Mouse (Mus musculus): Measurements from ENCODE around the gene Pdzrn4. TPM values are rescaled to one million over a fixed set of nuclear protein-coding genes. Genes with fewer than 3 reads are reported as not detected.
A peak's percentile ranks its signal among the peaks of the same experiment; 100 is the strongest.

Pdzrn4 gene
- polyA plus RNA-seq, 1 experiment = 2.1 TPM

DNA sequence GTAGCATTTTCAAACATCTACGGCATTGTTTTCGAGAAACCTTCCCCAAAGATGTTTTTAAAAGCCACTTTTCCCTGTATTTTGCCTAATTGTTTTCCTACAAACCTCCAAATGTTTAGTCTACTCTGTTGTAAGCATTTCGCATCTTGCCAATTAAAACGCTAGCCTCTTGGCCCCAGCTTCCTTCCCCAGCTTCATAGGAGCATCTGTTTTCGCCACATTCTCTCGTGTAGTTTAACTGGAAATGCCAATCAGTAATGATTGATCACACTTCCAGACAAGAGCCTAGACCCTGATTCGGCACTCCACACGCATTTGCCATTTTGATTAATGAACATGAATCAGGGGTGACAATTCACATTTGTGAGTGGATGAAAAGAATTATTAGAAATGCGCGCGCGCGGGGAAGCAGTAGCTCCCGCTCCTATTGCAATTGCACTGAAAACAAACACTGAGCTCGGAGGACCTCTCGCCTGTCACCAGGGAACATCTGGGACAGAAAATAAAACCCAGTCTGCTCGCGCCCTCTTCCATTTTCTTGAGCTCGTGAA lies 45.0 kb downstream of the Pdzrn4 start:
- H3K27ac ChIP-seq (ENCODE audit: insufficient read depth, low read length) = no peak overlapping the region
- WGBS = 81% methylated on average over 19 of the region's 19 CpGs

DNA sequence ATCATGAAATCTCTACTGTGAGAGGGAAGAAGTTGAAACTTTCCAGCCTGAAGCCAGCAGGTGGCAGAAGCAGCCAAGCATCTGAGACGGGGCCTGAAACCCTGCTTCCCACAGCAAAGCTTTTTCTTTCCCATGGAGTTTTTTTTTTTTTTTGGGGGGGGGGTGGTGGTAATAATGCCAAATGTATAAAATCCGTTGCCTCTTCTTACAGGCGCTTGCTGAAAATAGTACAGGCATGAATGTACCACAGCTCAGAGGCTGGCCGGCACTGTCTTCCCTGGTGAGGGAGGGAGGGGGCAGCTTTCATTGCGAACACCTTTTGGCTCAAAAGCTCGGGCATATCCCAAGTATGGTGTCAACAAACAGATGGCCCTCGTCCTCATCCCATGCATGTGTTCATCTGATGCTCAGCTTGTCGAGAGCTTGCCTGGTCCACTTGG lies 51.0 kb downstream of the Pdzrn4 start:
- 6% methylated on average over 8 of the region's 8 CpGs for WGBS
- Histone ChIP-seq H3K27me3 (ENCODE audit: control insufficient read depth, insufficient read depth, low read length) (no peaks in the 10 kb centered on the region), H3K27ac (ENCODE audit: insufficient read depth, low read length) (no peak overlapping the region), H3K4me3 (replicated peaks; ENCODE audit: insufficient read depth, low read depth, low read length) (no peak overlapping the region), H3K4me1 (ENCODE audit: control insufficient read depth, insufficient read depth, low read length) (no peaks in the 10 kb centered on the region)
- no peak for TF ChIP-seq POLR2A (IDR thresholded peaks at IDR 0.05; ENCODE audit: borderline replicate concordance, insufficient read depth, low read length)
- TF ChIP-seq CTCF (IDR thresholded peaks at IDR 0.05; ENCODE audit: borderline replicate concordance, insufficient read depth, low read depth, low read length) = peak; percentile 44; the same call in 1 of the 2 replicates
- peak; percentile 23 to 39 for DNase-seq

More for the DNA sequence above, 45.0 kb downstream of the Pdzrn4 start:
- no peak overlapping the region for H3K4me3 ChIP-seq (replicated peaks; ENCODE audit: insufficient read depth, low read depth, low read length)
- H3K4me1 ChIP-seq (ENCODE audit: control insufficient read depth, insufficient read depth, low read length) = no peaks in the 10 kb centered on the region
- H3K27me3 ChIP-seq (ENCODE audit: control insufficient read depth, insufficient read depth, low read length) = no peaks in the 10 kb centered on the region
- DNase-seq = no peak
- TF ChIP-seq CTCF (IDR thresholded peaks at IDR 0.05; ENCODE audit: borderline replicate concordance, insufficient read depth, low read depth, low read length) (no peak), POLR2A (IDR thresholded peaks at IDR 0.05; ENCODE audit: borderline replicate concordance, insufficient read depth, low read length) (no peak)

DNA sequence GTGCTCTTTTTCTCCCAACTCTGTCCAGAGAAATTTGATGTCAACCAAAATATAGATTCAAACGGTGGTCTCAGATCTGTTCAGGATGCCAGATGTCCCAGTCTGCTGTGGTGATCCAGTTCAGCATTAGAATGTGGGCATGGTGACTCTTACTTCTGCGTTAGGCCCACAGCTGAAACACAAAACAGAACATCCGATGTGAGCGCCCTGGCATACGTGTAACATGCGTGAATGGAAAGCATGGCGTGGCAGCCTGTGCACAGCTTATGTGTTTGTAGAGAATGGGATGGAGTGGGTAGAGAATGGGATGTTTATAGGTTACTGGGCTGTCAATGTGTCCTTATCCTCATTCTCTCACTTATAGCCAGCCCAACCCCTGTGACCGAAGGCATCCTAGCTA lies 52.4 kb downstream of the Pdzrn4 start:
- Histone ChIP-seq H3K4me1 (ENCODE audit: control insufficient read depth, insufficient read depth, low read length) (no peaks in the 10 kb centered on the region), H3K27ac (ENCODE audit: insufficient read depth, low read length) (no peak overlapping the region), H3K27me3 (ENCODE audit: control insufficient read depth, insufficient read depth, low read length) (no peaks in the 10 kb centered on the region), H3K4me3 (replicated peaks; ENCODE audit: insufficient read depth, low read depth, low read length) (no peak overlapping the region)
- WGBS = 95% methylated on average over 8 of the region's 8 CpGs
- no peak for TF ChIP-seq POLR2A (IDR thresholded peaks at IDR 0.05; ENCODE audit: borderline replicate concordance, insufficient read depth, low read length)
- TF ChIP-seq CTCF (IDR thresholded peaks at IDR 0.05; ENCODE audit: borderline replicate concordance, insufficient read depth, low read depth, low read length) = no peak
- no peak for DNase-seq

DNA sequence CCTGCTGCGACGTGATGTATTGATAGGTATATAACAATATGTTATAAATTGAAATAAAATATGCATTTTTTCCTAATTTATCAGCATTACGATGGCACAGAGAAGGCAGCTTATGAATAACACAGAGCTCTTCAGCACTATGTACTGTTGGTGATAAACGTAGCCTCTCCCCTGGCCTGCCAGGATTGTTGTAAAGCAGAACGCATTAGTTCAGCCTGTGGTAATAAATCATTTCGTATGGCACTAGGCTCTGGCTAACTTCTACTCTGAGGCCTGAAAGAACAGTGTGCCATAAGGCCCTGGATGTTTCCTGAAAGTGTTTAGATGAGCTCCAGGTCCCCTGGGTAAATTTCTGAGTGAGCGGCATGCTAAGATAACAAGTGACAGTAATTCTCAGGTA lies 55.9 kb downstream of the Pdzrn4 start:
- 78% methylated on average over 7 of the region's 7 CpGs for WGBS
- DNase-seq = no peak

DNA sequence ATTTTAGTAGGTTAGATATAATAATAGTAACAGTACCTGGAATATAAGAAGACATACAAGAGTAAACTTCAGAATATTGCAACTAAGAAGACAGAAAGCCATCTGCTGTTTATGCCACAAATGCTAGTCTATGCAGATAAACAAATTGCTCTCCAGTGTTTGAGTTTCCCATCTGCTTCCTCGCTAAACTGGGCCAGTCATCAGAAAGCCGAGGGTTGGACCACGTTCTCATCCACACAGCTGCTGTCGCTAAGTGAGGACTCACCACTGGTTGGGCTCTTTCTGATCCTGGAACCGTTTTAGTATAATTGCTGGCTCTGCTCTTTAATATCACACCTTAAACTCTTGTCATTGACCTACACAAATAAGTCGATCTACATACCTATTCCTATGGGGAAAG lies 85.5 kb downstream of the Pdzrn4 start:
- H3K27ac ChIP-seq (ENCODE audit: insufficient read depth, low read length) = no peak overlapping the region
- 39% methylated on average over 6 of the region's 6 CpGs for WGBS
- no peak for DNase-seq
- TF ChIP-seq POLR2A (IDR thresholded peaks at IDR 0.05; ENCODE audit: borderline replicate concordance, insufficient read depth, low read length) = no peak
- no peak for TF ChIP-seq CTCF (IDR thresholded peaks at IDR 0.05; ENCODE audit: borderline replicate concordance, insufficient read depth, low read depth, low read length)
- H3K27me3 ChIP-seq (ENCODE audit: control insufficient read depth, insufficient read depth, low read length) = no peaks in the 10 kb centered on the region
- no peaks in the 10 kb centered on the region for H3K4me1 ChIP-seq (ENCODE audit: control insufficient read depth, insufficient read depth, low read length)
- no peak overlapping the region for H3K4me3 ChIP-seq (replicated peaks; ENCODE audit: insufficient read depth, low read depth, low read length)

More for the DNA sequence above, 55.9 kb downstream of the Pdzrn4 start:
- no peaks in the 10 kb centered on the region for H3K4me1 ChIP-seq (ENCODE audit: control insufficient read depth, insufficient read depth, low read length)
- no peaks in the 10 kb centered on the region for H3K27me3 ChIP-seq (ENCODE audit: control insufficient read depth, insufficient read depth, low read length)
- TF ChIP-seq CTCF (IDR thresholded peaks at IDR 0.05; ENCODE audit: borderline replicate concordance, insufficient read depth, low read depth, low read length) (no peak), POLR2A (IDR thresholded peaks at IDR 0.05; ENCODE audit: borderline replicate concordance, insufficient read depth, low read length) (no peak)
- H3K27ac ChIP-seq (ENCODE audit: insufficient read depth, low read length) = no peak overlapping the region
- no peak overlapping the region for H3K4me3 ChIP-seq (replicated peaks; ENCODE audit: insufficient read depth, low read depth, low read length)

DNA sequence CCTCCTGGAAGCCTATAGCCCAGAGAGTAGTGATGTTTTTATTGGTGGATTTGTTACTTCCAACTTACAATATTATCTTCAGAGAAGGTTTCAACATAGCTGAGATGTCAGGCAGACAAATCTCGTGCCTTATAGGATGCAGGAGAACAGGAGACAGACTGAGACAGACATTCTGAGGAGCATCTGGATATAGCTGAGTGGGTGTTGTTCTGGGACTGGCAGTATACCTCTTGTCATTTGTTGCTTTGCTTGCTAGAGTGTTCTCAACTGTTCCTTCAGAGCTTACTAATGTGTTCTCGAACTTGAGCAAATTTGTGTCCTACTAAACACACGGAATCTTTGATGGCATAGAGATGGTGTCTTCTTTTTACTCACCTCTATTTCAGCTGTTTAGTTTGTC lies 94.7 kb downstream of the Pdzrn4 start:
- WGBS = 83% methylated on average over 3 of the region's 3 CpGs

DNA sequence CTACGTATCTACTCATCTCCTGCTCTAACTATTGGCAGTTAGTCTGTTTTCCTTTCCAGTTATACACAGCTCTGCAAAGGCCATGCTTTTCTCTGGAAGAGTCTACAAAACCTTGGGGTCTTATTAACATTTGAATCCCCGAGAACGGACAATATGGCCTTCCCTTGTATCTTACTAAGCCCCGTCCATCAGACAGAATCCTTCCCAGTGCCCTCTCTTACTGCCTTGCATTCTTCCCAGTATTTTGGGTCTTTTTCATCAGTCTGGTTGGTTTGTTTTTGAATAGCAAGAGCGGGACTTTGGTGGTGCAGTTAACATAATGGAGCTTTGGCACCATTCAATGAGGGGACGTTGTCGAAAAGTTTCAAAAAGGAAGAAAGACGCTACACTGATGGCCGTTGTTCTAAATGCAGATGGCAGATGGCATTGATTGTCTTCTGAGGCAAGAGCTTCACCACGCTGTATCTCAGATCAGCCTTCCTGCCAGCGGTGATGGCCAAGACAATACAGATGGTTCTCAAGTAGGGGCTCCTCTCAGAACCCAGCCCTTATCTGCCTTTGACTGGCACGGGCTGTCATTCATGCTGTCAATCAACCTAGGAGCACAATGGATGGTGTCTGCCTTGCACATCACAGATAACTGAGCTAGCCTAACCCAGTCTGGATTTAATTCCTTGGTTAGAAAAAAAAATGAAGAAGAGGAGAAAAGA lies 98.9 kb downstream of the Pdzrn4 start:
- H3K4me3 ChIP-seq (replicated peaks; ENCODE audit: insufficient read depth, low read depth, low read length) = no peak overlapping the region
- no peaks in the 10 kb centered on the region for H3K27me3 ChIP-seq (ENCODE audit: control insufficient read depth, insufficient read depth, low read length)
- no peaks in the 10 kb centered on the region for H3K4me1 ChIP-seq (ENCODE audit: control insufficient read depth, insufficient read depth, low read length)
- WGBS = 74% methylated on average over 12 of the region's 12 CpGs
- DNase-seq = no peak
- H3K27ac ChIP-seq (ENCODE audit: insufficient read depth, low read length) = no peak overlapping the region
- TF ChIP-seq CTCF (IDR thresholded peaks at IDR 0.05; ENCODE audit: borderline replicate concordance, insufficient read depth, low read depth, low read length) (no peak), POLR2A (IDR thresholded peaks at IDR 0.05; ENCODE audit: borderline replicate concordance, insufficient read depth, low read length) (no peak)

More for the DNA sequence above, 94.7 kb downstream of the Pdzrn4 start:
- DNase-seq = no peak
- no peaks in the 10 kb centered on the region for H3K4me1 ChIP-seq (ENCODE audit: control insufficient read depth, insufficient read depth, low read length)
- H3K27me3 ChIP-seq (ENCODE audit: control insufficient read depth, insufficient read depth, low read length) = no peaks in the 10 kb centered on the region
- no peak overlapping the region for H3K27ac ChIP-seq (ENCODE audit: insufficient read depth, low read length)
- TF ChIP-seq CTCF (IDR thresholded peaks at IDR 0.05; ENCODE audit: borderline replicate concordance, insufficient read depth, low read depth, low read length) (no peak), POLR2A (IDR thresholded peaks at IDR 0.05; ENCODE audit: borderline replicate concordance, insufficient read depth, low read length) (no peak)
- H3K4me3 ChIP-seq (replicated peaks; ENCODE audit: insufficient read depth, low read depth, low read length) = no peak overlapping the region

DNA sequence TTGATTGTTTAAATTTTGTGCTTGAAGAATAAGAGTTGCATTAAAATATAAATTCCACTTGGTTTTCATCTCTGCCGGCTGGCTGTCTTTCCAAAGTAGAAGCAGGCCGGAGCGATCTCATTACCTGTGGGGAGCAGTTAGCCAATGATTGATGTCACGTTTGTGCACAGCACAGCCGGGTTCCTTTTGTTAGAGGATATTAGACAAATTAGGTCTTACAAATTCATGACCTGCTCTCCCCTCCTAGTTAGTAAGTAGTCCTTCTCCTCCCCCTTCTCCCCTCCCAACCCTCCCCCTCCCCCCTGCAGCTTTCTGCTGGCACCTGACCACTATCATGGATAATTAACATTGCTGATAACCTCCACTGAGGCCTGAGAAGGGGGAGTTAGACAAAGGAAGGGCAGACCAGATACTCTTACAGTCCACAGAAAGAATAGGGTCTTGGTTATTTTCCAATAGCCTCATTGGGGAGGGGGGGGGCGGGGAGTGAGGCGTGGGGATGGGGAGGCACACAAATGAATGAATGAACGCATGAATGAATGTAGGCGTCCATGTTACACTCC lies 103.7 kb downstream of the Pdzrn4 start:
- no peaks in the 10 kb centered on the region for H3K4me1 ChIP-seq (ENCODE audit: control insufficient read depth, insufficient read depth, low read length)
- H3K27ac ChIP-seq (ENCODE audit: insufficient read depth, low read length) = no peak overlapping the region
- WGBS = 59% methylated on average over 9 of the region's 9 CpGs
- DNase-seq = no peak
- H3K27me3 ChIP-seq (ENCODE audit: control insufficient read depth, insufficient read depth, low read length) = no peaks in the 10 kb centered on the region
- TF ChIP-seq CTCF (IDR thresholded peaks at IDR 0.05; ENCODE audit: borderline replicate concordance, insufficient read depth, low read depth, low read length) = no peak
- TF ChIP-seq POLR2A (IDR thresholded peaks at IDR 0.05; ENCODE audit: borderline replicate concordance, insufficient read depth, low read length) = no peak
- H3K4me3 ChIP-seq (replicated peaks; ENCODE audit: insufficient read depth, low read depth, low read length) = no peak overlapping the region

Measured in cerebellum, adult 2 months (tissue).